Mouse (Mus musculus) kidney, adult 9 months (tissue): Measurements from ENCODE around the gene Ctnna2.
A peak's percentile ranks its signal among the peaks of the same experiment; 100 is the strongest.

Experiments used
- DNase-seq: peaks from one replicate; pipeline ENCODE4 v3.0.0; 2022

Ctnna2 gene

DNA sequence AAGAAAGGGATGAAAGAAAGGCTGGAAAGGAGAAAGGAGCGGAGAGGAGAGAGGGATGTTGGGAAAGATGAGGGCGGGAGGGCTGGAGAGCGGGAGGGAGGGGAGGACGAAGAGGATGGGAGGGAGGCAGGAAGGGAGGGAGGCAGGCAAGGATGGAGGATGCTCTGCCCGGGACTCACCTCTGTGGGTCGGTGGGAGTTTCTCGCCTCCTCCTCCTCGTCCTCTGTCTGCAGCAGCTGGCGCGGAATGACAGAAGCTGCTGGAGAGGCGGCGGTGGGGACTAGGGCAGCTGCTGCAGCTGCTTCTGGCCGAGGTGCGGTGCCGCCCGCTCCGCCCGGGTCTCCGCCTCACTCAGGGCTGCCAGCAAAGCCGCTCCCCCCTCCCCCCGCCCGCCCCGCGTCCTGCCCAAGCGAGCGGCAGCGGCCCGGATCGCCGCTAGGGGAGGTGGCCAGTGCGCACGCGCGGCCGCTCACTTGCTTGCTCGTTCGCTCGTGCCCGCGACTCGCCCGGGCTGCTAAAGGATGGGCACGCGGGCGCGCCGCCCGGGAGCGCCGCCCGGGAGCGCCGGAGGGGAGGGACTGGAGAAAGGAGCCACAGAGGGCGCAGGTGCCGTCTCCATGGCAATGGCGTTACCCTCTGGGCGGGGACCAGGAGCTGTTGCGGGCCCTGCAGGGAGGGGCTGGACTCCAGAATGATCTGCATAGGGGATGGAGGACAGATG, at the start of gene Ctnna2:
TSS of gene Ctnna2 (minus strand) at position 459 of the 721 bp plus-strand sequence.
- peak; percentile 50 for DNase-seq

DNA sequence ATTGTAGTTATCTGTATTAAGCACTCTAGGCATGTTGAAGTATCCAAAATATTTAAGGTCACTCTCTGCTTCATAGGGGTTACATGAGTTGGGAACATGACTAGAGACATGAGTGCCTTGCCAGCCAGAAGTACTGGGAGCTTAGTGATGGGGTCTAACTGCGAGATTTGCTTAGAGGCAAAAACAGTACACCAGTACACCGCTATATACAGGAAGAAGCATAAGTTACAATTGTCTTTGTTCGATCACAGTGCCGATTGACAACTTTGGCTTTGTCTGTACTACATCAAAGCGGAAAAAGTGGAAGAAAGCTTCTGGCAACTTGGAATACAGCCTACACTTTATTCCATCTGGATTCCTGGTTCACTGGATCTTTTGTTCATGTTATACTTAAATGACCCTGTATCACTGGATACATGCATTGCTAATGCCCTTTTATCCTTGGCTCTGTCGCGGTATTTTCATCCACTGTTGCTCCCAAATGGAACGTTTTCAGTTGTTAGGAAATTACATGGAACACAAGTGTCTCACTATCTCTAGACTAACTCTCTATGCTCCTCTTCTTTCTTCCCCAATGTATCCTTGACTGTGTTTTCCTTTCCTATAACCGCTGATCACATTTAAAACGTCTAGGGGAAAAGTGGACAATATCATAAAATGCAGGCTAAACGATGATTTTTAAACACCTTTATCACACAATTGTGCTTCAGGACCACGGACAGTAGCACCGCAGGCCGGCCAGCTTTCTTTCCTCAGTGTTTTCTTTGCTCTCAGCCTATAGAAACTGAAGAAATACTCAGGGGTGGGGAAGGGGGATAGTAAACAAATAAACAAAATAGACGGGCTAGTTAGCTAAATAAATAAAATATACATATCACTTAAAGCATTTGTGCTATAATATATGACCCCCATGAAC, 896 bp upstream of the Ctnna2 start:
- no peak for DNase-seq

DNA sequence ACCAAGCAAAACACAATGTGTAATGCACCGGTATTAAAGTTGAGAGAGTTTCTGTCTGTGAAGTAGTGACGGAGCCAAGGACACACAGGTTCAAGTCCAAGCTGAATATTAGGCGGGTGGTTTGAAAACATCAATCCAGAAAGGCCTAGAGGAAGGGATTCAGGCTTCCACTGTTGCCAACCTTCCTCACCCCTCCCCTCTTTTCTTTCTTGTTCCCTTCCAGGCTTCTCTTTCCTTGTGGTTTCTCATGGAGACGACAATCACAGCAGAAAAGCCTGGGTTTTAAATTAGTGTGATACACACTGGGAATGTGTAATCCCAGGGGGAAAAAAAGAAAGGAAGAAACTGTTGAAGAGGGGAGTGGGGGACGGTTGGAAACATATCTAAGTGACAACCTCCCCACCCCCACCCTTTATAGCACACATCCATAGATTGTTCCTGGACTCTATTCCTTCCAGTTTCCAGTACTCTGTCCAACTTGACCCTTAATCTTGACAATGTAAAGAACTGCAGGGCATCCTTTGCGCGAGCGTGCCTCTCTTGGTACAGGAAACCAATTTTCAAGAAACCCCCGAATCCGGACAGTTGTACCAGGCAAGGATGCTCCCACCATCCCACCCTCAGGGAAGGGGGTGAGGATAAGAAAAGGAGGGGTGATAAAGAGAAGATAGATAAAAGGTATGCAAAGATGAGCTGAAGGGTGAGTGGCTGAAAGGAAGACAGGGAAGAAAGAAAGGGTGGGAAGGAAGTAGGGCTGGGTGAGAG, 841 bp downstream of the Ctnna2 start:
- no peak for DNase-seq

DNA sequence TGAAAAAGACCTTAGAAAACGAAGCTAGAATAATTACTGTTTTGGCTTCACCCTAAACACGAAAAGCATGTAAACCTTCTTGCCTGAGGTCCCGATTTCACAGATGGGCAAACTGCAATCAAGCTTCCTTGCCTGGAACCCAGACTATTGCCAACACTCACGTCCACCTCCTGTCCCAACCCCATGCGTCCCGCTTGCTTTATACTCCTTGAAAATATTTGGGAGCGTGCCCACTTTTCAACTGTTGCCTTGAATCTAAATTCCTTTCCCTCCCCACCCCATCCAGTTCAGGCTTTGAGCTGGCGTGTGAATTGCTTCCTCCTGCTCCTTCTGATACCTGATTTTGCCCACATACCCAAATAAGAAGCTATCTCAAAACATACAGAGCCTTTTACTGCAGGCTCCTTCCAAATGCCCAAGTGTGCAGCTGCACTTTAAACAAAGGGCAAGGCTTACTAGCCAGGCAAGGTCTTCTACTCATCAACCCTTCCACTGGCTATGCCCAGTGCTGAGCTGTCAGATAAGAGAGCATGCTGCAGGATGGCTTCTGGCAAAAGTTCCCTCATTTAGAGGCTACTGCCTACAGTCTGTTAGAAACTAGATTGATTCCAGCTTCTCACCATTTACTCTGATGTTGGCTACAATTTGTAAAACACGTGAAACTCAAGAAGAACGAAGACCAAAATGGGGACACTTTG, 8.8 kb downstream of the Ctnna2 start:
- no peak for DNase-seq

DNA sequence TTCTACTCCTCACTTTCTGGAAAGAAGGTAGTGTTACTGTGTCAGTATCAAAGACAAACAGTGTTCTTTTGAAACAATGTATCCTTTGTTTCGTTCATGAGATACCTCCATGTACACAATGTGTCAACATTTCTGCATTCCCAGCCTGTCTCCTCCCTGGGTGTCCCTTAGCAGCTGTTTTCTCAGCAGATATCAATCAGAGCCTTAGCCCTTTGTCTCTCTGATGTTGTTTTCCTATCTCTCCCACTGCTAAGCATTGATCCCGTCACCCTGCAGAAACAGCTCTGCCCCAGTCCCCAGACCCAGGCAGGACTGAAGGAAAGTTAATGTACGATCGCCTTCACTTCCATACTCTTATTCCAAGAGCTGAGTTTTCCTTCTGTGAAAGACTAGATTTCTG, 9.7 kb downstream of the Ctnna2 start:
- DNase-seq: no peak

DNA sequence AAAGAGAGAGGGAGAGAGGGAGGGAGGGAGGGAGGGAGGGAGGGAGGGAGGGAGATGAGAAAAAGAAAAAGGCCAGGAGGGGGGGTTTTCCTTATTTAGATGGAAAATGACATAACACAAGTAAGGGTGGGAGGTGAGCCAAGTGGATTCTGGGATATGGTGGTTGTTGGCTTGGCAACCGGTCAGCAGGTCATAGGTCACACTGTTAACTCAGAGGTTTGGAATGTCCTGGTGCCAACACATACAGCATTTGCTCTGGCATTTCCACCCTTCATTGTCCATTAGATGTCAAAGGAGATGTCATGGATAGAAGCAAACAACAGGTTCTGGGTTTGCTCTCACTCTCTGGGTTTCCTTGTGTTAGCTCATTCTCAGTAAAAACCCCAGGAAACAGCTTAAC, 17.5 kb downstream of the Ctnna2 start:
- no peak for DNase-seq

DNA sequence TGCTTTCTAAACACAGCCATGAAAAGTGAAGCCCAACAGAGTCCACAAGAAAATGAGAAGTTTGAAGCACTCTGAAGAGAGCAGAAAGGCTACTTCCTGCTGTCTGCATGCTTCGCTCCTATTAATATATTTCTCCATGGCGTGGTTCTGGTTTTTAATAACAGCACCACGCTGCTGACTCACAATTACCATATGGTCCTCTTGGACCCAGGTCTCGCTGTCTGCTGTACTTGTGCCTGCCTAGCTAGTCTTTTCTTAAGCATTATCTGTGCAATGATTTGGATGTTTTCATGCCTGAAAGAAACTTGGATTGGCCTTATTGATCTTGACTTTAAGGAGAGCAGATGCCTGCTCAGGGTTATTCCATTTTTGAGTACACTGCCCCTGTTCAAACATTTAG, 28.2 kb downstream of the Ctnna2 start:
- DNase-seq: no peak

DNA sequence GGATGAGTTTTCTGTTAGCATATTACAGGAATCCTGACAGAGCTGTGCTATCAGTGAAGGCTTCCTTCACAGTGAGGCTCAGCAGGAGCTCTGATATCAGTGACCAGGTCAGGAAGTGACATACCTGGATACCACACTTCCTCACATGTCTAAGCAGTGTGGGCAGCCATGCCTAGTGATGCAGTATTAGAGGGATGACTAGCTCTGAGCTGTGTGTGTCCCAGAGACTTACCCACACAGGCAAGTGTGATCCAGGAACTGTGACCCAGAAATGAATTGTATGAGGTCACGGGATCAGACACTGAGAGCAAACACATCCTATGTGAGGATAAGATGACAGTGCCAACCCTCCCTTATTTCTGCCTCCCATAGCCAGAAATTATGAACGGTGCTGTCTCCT, 28.8 kb downstream of the Ctnna2 start:
- DNase-seq: no peak

DNA sequence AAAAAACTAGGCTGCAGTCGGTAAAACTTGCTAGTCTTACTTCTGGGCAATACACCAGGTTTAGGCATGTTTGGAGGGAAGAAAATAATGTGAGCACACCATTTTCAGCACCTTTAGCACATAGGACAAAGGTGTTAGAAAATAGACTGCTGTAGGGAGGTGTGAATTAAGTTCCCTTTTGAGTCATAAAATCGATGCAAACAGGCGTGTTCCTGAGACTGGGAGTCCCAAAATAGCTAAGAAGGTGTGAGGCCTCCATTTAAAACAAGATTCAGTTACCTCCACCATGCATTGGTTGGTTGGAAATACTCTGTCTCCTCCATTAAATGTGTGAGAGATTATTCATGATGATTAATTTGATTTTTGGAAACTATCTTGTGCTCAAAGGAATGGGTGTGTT, 50.1 kb downstream of the Ctnna2 start:
- no peak for DNase-seq

DNA sequence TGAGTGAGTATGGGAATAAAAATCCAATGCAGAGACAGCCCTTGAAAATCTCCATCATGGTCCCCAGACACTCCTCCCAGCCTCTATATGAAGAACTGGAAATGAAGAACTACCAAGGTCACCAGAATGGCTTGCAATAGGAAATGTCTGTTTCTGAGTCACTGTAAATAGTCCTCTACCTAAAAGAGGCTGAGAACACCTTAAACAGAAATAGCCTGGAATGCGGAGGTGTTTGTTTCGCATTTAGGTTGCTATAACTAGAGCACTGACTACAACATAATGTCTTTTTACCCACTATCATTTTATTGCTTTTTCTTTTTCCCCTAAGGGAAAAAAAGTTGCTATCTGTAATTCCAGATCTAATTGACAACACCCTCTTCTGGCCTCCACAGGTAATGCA, 106.3 kb downstream of the Ctnna2 start:
- no peak for DNase-seq

DNA sequence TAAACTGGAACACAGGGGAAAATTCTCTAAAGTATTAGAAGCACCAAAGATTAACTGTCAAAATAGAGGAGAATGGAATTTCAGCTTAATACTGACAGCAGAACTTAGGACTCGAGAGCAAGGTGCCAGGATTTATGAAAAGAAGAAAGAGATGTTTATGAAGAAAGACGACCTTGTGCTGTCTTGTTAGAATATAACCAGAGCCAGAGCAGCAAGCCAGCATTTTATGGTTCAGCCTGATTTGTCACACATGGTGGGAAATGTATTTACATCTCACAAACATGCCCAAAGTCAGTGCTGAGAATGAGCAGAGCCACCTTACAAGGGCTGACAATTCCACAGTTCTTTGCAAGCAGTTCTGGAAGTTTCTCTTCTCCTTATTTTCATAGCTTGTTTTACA, 110.2 kb downstream of the Ctnna2 start:
- DNase-seq: no peak

DNA sequence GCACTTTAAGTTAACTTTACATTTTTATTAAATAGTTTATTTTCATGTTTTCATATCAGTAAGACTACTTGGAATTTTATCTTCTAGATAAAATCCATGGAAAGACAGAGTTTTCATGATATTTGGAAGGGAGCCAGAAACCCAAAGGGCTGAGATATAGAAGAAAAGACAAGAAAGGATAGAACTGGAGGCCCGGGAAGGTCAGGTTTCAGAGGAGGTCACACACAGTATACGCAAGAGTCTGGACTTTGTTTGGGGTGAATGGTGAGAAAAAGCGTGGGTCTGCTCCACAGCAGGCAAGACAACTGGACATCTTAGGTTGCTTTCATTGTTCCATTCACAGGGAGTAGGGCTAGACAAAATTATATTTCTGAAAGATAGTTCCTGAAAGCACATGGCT, 111.4 kb downstream of the Ctnna2 start:
- no peak for DNase-seq

DNA sequence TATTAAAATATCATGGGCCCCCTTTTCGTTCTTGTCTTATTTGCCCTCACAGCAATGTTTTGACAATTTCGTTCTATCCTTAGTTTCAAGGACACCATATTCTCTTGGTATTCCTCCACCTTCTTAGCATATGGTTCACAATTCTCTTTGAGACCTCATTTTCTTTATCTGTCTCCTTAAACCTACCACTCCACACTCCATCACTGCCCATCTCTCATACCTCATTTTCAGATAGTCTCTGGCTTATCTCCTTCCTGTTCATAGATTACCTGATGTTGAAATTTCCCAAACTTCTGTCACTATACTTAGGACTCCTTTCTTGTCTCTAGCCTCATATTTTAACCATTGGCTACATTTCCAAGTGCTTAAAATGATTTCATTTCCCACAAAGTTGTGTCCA, 116.1 kb downstream of the Ctnna2 start:
- no peak for DNase-seq

DNA sequence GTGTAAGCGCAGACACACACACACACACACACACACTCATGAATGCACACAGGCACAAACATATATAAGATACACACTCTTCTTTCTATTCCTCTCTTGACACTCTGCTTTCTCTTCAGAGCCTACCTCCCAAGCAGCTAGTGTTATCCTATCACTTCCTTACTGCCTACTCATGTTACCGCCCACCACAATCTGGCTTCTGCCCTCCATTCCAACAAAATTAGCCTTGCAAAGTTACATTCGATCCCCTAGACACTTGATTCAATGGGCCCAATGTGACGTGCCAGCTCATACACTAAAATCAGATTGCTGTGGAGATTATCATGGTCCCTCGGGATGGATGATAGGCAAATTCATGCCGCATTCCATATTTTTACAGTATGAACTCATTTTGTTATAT, 116.7 kb downstream of the Ctnna2 start:
- no peak for DNase-seq

DNA sequence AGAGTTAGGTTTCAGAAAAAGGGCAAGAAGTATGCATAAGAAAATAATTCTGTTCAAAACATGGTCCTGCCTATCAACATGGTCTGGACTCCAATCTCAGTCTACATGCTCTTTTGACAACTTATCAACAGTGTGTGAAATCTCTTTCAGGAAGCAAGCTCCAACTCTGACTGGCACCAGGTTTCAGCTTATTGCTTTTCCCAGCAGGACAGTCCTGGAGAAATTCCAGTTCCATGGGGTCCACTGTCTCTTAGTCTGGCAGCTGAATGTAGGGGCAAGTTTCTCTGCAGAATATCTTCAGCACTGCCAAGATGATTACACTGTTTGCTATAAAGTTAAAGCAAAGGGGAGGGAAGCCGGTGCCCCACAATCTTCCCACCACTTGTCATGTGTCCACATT, 130.1 kb downstream of the Ctnna2 start:
- no peak for DNase-seq

DNA sequence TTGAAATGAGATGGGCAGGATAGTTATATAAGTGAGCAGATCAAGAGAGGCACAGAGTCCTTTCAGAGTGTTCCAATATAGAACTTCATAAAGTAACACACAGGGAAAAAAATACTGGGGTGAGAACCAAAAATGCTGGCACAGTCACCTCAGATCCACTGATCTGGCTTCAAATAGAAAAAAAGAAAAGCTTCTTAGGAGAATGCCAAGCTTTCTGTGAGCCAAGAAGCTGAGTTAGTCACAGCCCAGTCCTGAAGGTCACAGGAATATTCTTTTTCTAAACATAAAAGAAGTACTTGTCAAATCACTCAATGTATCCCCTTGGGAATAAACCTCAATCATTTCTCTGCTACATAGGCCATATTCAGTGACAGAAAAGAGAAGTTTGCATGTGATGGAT, 130.7 kb downstream of the Ctnna2 start:
- DNase-seq: no peak

DNA sequence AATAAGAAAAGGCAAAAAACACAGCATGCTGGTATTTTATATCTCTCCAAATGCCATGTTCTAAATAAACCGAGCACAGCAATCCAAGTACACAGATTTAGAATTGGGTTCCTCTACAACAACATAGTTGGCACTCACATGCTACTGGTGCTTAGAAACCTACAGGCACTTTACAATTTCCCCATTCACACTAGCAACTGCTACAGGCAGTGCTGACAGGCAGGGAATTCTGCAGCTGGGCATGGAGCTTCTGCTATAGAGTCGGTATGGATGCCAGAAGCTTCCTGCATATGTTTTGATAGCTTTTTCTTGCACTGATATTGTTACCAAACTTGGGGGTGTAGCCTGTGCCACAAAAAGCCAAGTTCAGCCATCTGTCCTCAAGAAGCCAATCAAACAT, 131.8 kb downstream of the Ctnna2 start:
- DNase-seq: no peak

DNA sequence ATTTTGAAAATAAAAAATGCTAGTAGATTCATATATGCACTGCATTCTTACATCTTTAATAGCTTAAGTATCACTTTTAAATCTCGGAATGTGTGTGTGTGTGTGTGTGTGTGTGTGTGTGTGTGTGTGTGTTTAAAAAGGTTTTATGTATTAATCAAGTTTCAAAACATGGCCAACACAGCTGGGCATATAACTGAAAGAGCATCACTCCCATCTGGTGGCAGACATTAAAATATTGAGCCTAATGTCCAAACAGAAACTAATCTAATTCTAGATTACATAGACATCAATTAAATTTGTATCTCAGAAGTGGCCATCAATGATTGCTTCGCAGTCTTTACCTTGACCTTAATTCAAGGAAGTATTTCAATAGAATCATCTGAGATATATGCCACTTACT, 140.4 kb downstream of the Ctnna2 start:
- no peak for DNase-seq

DNA sequence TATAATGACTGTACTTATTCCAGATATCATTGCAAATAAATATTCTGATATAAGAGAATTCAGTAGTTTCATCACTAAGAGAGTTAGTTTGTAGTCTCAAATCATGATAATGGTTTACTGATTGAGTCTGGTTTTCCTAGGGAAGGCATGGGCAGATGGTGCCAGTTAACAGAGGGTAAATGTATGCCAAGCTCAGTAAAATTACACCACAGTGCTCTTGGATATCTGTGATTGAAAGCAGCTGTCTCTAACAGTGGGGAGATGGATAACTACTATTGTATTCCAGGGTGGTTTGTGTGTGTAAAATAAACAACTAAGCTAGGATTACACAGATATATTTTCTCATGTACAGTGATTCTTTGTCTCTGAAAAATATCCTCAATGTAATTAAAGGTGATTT, 140.8 kb downstream of the Ctnna2 start:
- no peak for DNase-seq

DNA sequence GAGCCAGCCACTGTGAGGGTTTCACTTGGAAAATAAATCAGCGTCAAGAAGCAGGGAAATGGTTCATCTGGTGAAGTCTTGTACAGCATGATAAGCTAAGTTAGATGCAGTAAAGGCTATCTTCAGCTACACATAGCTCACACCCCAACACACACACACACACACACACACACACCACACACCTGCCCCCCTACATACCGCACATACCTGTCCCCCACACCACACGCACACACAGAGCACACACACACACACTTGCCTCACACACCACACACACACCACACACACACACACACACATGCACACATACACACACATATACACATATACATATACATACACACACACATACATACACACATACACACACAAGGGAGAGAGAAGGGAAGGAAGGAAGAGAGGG, 142.0 kb downstream of the Ctnna2 start:
- DNase-seq: no peak

DNA sequence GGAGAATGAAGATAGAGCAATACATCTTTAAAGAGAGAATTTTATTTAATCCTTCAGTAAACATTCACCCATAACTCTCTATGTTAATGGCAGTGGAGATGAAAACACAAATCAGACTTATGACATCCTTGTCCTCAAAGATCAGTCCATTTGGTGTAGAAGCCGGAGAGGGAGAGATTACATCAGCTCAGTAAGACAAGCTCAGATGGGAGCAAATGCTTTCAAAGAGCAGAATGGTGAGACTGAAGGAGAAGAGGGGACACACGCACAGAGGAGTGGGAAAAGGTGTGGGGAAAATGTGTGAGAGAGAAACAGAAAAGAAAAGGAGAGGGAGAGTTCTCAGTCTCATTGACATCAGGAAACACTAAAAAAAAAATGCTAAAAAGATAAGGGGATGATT, 144.8 kb downstream of the Ctnna2 start:
- no peak for DNase-seq

DNA sequence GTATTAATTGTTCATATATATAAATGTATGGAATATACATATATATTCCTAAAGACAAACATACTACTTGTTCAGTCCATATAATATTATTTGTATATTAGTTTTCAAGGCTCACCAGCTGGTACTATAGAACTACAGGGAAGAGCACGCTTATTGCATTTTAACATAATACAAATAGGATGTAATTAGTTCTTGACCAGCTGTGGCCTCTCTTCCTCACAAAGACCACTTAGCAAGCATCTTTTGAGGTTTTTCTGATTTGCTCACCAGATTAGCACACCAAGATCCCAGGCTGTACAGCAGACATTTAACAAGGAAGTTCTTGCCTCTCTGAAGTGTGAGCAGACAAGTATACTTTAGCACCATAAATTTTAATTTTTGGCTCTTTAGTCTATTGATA, 152.0 kb downstream of the Ctnna2 start:
- no peak for DNase-seq

DNA sequence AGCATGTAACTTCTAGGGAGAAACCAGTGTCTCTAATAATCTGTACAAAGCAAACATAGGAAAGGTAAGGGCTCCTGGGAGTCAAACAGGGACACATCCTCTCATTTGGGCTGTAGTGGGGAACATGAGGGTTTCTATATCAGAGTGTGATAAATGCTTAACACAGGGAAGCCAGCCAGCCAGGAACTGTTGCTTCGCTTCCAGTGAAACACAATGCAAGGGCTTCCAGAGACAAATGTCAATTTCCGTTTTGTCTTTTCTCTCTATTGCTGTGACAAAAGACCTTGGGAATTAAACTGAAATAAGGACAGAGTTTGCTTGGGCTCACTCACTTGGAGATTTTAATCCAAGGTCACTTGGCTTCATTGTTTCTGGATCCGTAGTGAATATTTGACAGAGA, 162.4 kb downstream of the Ctnna2 start:
- DNase-seq: no peak
